Mouse (Mus musculus): Measurements from ENCODE around the gene Zc3hc1.

Gene Zc3hc1

DNA sequence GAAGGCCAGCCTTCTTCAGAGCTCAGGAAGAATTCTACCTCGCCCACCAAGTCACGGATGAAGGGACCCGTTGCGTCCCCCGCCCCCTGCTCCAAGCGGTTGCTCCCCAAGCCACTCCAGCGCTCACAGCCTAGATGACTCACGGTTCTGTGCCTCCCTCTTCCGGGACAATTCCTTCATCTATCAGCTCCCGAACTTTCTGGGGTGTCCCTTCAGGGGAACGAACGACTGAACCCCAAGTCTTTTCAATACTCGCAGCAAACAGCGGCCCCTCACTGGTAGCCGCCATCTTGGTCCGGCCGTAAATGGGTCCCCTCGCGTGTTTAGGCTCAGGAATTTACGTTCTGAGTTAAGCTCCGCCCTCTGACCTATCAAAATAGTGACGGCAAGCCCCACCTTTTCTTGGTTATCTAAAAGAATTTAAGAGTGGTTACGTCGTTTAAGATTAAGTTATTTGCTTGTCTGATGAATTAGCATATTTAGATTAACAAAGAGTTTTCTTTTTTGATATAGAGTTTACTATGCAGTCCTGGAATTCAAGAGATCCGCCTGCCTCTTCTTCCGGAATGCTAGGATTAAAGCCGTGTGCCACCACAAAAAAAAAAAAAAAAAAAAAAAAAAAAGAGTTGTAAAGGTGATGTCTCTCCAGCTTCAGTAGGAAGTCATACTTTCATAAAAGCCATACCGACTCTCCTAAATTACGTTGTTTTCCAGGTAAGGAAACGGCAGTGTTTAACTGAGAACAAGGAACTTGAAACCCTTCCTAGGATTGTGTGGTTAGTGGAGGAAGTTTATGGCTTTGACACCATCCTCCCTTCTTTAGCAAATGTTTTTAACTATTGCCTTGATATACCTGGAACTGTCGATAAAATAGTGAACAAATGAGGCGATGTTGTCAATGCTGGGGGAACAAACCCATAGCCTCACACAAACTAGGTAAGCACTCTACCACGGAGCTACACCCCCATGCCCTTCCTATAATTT is at the start of gene Zc3hc1:
Zc3hc1 (minus strand) TSS at position 315 of the 984 bp plus-strand sequence.
- DNase-seq (ENCODE audit: low read depth), result peak; percentile 95

DNA sequence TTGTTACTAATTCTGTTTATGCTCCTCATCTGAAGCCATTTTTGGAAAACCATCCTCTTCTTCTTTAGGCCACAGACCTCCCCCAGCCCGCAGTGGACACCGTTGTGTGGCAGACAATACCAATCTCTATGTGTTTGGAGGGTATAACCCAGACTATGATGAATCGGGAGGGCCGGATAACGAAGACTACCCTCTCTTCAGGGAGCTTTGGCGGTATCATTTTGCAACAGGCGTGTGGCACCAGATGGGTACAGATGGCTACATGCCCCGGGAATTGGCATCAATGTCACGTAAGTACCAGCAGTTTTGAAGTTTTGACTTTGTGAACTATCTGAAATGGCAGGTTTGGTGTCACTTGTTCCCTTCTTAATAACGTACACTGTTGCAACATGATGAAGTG is 48.7 kb upstream of the Zc3hc1 start:
- DNase-seq (ENCODE audit: low read depth), result no peak

DNA sequence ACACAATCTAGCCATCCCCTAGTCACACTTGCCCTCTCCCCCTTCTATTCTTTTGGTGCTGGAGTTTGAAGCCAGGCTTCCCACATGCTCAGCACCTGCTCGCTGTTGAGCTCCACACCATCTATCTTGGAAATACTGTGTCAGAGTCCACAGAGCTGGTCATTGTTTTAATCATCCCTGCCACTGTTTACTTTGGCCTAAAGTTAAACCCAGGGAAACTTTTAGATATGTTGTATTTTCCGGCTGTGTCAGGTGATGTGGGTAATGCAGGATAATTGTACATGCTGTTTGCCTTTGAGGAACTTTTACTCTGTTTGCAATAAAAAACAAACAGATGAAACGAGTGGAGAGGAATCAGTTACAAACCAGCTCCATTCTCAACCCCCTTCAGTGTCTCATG is 46.2 kb upstream of the Zc3hc1 start:
- DNase-seq (ENCODE audit: low read depth), result no peak

DNA sequence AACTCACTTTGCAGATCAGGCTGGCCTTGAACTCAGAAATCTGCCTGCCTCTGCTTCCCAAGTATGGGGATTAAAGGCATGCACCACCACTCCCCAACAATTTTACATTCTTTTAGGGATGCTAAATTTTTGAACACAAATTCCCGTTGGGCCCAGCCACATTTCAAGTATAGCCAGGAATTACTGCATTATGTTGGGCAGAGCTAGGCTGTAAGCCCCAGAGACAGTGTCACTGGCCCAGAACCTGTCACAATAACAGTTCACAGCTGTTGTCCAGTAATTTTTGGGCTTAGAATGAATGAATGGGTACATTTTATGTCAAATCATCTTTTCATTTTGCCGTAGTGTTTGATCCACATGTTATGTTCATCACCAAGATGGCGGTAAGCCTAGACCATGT is 45.6 kb upstream of the Zc3hc1 start:
- no peak for DNase-seq (ENCODE audit: low read depth)

DNA sequence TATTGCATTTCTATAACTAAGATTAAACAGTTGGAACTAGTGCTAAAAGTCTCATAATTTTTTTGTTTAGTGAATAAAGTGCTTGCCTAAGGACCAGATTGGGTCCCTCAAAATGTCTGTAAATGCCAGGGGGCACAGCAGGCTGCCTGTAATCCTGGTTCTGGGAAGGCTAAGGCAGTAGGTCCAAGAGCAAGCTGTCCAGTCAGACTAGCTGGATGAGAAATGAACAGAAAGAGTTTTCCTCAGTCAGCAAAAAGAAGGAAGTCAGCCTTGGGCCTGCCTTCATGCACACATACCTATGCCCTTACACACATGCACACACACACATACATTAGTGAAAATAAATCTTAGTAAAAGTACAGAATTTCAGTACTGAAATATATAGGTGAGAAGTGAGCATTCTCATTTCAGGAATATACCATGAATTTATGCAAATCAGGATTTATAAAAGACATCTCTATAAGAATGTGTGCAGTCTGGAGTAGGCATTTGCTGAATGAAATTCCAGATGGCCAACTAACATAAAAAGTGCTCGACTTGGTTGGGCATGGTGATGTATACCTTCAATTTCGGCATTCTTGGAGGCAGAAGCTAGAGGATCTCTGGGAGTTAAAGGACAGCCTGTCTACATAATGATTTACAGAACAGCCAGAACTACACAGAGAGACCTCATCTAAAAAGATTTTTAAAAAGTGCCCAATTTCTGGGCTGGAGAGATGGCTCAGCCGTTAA is 41.8 kb upstream of the Zc3hc1 start:
- no peak for DNase-seq (ENCODE audit: low read depth)

DNA sequence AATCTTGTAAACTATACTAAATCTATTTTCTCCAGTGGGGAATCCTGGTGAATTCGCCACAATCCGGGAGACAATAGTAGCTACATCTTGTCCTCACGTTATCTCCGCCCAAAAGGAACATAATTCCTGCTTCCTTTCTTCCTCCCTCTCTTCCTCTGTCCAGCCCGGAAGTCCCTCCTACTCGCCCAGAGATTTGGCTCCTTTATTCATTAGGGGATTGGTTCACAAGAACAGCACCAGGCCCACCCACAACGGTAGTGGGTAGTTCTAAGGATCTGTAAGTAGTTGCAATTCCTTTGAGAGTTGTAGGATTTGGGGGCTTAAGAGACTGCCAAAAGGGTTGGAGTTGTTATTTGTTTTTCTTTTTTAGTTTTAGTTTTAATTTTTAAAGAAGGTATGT is 26.0 kb upstream of the Zc3hc1 start:
- DNase-seq (ENCODE audit: low read depth), result no peak

DNA sequence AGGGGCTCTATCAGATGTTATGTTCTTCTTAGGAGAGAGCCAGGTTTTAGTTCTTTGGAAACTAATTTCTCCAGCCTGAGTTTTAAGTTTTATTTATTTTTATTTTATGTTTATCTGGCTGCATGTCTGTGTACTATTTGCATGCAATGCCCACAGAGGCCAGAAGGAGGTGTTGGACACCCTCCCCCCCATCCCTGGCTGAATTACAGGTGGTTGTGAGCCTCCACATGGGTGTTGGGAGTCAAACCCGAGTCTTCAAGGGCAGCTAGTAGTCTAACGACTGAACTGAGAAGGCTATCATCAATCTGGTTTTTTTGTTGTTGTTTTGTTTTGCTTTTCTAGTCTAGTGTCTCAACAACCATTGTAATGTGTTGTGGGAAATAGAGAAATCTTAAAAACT is 25.3 kb upstream of the Zc3hc1 start:
- DNase-seq (ENCODE audit: low read depth), result no peak

DNA sequence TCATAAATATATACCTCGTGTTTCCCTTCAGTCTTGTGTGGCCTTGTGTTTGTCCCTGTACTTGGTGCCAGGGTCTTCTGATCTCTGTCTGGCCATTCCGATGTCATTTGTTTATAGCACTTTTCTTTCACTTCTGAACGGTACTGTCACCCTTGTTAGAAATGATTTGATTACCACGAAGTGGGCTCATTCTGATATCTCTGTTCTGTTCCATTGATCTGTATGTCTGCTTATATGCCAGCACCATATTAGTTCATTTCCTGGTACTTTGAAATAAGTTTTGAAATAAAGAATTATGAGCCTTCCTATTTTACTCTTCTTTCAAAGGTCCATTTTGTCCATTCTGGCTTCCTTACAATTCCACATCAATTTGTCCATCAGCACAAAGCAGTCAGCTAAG is 20.5 kb upstream of the Zc3hc1 start:
- no peak for DNase-seq (ENCODE audit: low read depth)

DNA sequence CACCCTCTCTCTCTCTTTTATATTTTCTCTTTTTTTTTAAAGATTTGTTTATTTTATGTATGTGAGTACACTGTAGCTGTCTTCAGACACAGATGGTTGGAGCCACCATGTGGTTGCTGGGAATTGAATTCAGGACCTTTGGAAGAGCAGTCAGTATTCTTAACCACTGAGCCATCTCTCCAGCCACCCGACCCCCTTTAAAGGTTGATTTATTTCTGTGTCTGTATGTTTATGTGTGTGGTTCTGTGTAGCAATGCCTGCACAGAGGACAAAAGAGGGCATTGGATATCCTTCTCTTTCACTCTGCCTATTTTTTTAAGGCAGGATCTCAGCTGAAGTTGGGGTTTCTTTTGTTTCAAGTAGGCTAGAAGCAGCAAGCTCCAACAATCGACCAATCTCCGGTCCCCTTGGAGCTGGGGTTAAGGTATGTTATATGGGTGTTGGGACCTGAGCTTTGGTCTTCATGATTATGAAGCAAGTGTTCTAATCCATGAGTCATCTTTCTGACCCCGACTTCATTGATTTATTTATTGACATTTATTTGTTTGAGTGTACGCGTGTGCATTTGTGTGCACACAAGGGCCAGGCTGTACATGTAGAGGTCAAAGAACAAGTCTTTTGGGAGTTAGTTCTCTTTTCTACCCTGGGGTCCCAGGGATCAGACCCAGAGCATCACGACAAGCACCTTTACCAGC is 18.7 kb upstream of the Zc3hc1 start:
- DNase-seq (ENCODE audit: low read depth), result no peak

DNA sequence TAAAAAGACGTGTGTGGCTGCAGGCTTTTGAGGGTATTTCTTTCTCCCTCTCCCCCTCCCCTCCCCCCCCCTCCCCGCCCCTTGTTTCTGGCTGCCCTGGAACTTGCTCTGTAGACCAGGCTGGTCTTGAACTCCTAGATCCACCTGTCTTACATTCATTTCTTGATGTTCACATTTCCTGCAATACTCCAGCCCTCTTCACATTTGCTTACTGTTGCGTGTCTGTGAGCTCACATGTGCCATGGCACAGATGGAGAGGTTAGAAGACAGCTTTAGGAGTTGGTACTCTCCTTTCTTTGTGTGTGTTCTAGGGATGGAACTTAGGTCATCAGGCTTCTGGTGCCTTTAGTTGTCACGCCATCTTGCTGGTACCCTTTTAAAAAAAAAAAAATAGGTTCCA is 17.4 kb upstream of the Zc3hc1 start:
- no peak for DNase-seq (ENCODE audit: low read depth)

DNA sequence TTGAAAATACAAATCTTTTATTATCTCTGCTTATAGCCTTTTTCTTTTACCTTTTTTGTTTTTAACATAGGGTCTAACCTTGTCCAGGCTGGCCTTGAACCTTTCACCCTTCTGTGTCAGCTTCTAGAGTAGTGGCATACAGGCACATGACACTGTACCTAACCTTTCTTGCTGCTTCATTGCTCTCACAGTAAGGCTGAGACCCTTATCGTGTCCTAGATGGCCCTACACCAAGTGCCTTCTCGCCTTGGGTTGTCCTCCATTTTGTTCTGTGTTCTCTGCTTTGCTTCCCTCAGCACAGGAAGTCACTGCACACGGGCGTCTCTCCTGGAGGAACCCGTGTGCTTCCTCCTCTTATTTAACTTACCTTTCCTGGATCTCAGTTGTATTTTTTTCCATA is 13.8 kb upstream of the Zc3hc1 start:
- no peak for DNase-seq (ENCODE audit: low read depth)

DNA sequence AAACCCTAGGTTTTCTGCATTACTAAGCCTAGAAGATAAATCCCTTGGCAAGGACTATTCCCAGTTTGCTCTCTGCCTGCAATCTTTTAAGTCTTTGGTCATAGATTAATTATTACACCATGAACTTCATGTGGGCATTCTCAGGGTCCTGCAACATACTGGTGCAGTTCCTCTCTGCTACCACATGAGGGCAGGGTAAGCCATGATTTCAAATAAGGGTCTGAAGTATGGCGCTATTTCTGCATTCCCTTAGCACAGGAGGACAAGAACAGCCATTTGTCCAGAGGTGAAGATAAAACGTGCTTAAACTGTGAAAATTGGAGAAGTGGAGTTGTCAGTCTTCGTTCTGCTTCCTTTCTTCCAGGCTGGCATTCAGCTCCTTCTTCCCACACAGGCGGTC is 12.6 kb upstream of the Zc3hc1 start:
- DNase-seq (ENCODE audit: low read depth), result peak; percentile 87

DNA sequence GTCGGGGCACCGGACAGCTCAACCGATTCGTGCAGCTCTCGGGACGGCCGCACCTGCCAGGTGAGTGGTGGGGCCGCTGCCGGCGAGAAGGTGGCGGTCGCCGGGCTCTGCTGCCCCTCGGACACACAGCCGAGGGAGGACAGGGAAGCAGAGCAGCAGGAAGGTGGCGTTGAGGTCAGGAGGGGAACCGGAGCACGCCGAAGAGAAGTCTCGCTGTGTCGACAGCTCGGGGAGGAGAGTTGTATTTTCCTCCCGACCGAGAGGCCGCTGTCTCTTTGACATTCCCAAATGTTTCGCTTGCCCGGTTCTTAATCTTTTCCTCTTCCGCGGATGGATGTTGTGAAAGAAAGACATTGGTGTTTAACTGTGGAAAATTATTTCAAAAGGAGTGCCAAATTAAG is 11.3 kb upstream of the Zc3hc1 start:
- DNase-seq (ENCODE audit: low read depth), result no peak

DNA sequence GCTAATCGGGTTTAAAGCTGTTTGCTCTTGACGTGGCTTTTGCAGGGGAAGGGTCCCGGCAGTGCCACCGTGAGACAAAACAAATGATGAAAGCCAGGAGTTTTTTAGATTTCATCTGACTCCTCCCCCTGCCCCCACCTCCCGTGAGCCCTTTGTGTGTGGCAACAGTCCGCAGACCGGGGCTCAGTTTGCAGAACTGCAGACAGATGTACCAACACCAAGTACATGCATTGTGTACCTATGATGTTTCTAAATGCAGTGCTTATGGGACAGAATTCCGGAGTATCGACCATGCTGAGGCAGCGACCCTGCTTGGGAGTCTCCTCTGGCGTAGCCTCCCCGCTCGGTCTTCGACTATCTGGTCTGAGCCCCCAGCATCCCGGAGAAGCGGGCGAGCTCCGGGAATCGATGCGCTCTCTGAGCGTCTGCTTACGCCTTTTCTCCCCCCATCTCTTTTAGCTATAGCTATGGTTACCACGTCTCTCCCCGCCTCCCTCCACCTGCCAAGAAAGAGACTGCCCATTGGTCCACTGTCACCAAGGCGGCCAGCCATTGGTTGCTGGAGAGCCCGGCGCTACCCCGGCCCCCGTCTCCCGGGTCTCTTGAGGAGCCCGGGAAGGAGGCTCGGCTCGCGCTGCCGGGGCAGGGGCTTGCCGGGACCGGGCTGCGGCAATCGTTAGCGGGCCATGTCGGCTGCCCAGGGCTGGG is 10.6 kb upstream of the Zc3hc1 start, which contains the start of gene Klhdc10:
Klhdc10 (plus strand) TSS at position 561 of the 708 bp plus-strand sequence.
- peak; percentile 99 for DNase-seq (ENCODE audit: low read depth)

DNA sequence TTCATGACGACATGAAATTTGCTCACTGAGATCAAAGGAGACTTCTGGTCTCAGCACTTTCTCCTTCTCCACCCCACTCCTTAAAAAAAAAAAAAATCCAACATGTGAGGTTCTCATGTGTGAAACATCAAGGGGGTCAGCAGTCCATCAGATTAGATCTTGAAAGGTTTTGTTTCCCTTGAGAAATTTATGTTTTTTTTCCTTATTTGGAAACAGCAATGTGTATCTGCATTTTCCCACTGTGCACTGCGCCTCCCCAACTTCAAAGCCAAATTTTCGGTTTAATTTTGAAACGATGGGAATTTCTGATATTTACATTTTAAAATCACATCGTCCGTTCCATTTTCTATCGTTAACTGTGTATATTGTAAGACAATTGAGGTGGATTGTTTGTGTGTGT is 9.9 kb upstream of the Zc3hc1 start:
- no peak for DNase-seq (ENCODE audit: low read depth)

DNA sequence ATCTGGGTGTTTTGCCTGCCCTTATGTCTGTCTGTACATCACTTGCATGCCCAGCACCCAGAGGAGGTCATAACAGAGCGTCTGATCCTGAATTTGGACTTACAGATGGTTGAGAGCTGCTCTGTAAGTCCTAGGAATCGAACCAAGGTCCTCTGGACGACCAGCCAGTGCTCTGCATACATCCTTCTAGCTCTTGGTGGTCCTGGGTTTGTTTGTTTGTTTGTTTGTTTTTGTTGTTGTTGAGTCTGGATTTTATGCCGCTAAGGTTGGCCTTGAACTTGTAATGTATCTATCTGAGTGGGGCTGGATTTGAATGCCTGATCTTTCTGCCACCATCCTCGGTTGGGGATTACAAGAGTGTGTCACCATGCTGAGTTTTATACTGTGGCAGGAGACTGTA is 9.3 kb upstream of the Zc3hc1 start:
- DNase-seq (ENCODE audit: low read depth), result no peak

DNA sequence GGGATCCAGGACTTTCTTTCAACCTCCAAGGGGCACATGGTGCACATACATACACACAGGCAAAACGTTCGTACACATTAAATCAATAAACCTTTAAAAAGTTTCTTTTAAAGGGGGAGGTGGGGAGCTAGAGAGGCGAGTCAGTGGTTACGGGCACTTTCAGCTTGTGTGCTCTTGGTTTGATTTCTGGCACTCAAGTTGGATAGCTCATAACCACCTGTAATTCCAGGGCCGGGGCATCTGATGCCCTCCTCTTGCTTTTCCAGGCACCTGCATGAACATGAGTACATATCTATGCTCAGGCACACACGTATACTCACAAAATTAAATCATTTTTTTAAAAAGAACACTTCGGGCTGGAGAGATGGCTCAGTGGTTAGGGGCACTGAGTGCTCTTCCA is 1.2 kb upstream of the Zc3hc1 start:
- DNase-seq (ENCODE audit: low read depth), result no peak

DNA sequence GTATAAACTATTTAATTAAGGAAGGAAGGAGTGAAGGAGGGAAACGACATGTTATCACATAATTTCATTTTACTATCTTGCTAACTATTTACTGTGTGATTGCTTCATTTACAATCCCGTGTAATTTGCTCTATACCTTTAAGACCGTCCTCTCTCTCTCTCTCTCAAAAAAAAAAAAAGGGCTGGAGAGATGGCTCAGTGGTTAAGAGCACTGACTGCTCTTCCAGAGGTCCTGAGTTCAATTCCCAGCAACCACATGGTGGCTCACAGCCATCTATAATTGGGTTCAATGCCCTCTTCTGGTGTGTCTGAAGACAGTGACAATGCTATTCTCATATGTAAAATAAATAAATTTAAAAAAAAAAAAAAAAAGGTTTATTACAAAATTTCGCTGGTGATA is 557 bp downstream of the Zc3hc1 start:
- DNase-seq (ENCODE audit: low read depth), result peak; percentile 14

DNA sequence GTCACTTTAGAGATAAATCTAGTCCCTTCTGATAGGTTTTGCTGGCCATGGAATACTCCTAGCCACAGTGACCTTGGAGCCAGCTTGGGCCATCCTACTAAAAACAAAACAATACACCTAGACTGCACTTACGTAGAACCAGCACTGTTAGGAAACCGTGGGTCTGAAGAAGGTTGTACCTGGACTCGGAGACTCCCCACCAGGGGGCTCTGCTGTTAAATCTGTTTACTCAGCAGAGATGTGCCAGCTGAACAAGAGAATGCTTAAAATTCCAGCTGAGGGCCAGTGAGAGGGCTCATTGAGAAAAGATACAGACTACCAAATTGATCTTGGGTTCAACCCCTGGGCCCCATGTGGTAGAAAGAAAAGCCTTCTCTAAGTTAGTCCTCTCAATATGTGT is 9.7 kb downstream of the Zc3hc1 start:
- peak; percentile 19 for DNase-seq (ENCODE audit: low read depth)

DNA sequence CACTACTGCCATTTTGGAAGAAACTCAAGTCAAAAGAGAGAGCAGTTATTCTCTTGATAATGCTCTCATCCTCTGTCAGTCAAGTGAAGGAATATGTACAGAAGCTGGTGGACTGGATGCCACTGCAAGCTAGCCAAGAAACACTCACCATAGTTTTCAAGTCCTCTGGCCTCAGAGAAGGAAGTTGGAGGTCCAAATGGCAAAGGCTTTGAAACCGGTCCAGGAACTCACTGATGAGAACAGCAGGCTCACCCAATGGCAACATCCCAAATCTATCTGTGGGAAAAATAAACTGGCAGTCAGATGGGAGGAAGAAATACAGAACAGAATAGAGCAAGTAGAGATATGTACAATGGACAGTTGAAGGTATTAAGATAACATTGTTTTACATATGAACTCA is 15.0 kb downstream of the Zc3hc1 start:
- no peak for DNase-seq (ENCODE audit: low read depth)

DNA sequence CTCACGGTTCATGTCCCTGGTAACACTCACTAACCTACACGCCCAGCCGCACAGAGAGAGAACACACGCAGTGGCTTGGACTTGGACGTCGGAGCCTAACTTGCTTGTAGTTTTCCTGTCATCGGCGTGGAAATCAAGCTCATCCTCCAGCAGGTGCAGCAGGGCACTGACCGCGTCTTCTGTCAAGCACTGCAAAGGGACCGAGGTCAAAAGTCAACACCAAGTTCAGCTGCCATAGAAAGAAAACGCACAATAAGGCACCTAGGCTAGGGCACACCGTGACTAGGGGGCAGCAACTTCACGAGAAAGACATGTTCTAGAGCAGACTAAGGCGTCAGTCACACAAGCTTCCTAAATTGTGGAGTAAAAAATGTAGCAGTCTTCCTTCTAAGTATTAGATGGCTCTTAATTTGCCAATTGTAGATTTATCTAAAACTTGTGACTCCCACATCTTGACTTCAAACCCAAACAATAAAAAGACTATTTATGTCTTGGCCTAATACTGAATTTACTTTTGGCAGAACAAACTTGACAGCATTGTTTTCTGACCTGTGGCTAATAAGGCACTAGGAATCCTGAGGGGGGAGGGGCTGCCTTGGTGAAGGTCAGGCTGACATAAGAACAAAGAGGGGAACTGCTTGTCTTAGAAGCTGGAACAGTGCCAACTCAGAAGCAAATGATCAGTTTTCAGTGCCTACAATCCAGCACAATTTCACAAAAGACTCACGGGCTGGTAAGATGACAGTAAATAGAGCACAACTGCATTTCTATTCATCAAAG is 15.9 kb downstream of the Zc3hc1 start:
- DNase-seq (ENCODE audit: low read depth), result no peak
